Mouse (Mus musculus) layer of hippocampus, postnatal 10 days (tissue): Measurements from ENCODE around the gene Ccdc136. TPM values are rescaled to one million over a fixed set of nuclear protein-coding genes. Genes with fewer than 3 reads are reported as not detected.
A peak's percentile ranks its signal among the peaks of the same experiment; 100 is the strongest.

Experiments
- DNase-seq, 2 experiments: peaks; one replicate each; pipeline ENCODE4 v3.0.0; 2021; ENCODE audit warnings: low spot score in 2 of 2
- total RNA-seq, 2 experiments: library from RNA; stranded (reverse); gene quantifications; 2 replicates each; pipeline ENCODE4 v1.2.3; 2021

Ccdc136 gene
- total RNA-seq, 2 experiments from 2014 or later: 60.7 to 66.7 TPM

DNA sequence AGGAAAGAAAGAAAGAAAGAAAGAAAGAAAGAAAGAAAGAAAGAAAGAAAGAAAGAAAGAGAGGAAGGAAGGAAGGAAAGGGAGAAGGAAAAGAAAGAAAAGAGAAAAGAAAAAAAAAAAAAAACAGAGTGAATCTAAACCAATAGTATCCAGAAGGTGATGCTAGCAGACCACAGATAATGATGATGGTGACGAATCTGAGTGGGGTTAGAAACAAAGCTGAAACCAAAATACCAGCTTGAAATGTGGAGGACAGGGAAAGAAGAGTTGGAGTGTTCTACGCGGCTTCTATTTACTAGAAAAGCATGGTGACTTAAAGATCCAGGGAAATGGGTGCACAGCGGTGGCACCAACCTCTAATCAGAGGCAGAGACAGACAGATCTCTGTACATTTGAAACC lies 4.3 kb upstream of the Ccdc136 start:
- DNase-seq: no peak

DNA sequence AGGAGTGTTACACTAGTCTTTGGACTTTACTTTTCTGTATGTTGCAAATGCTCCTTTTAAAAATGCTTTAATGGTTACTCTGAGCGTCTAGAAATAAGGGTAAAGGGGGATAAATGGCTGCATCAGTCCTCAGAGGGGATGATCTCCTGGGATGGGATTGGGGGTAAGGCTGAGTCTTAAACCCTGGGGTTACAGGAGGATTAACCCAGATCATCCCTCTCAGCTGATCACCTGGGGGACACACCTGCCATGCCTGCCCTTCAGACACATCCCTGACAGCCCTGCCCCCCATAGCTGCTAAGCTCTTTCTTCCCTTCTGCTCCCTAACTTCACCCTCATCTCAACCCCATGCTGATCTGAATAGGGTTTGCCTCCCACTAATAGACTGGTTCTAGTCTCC lies 1.8 kb upstream of the Ccdc136 start:
- DNase-seq: no peak

DNA sequence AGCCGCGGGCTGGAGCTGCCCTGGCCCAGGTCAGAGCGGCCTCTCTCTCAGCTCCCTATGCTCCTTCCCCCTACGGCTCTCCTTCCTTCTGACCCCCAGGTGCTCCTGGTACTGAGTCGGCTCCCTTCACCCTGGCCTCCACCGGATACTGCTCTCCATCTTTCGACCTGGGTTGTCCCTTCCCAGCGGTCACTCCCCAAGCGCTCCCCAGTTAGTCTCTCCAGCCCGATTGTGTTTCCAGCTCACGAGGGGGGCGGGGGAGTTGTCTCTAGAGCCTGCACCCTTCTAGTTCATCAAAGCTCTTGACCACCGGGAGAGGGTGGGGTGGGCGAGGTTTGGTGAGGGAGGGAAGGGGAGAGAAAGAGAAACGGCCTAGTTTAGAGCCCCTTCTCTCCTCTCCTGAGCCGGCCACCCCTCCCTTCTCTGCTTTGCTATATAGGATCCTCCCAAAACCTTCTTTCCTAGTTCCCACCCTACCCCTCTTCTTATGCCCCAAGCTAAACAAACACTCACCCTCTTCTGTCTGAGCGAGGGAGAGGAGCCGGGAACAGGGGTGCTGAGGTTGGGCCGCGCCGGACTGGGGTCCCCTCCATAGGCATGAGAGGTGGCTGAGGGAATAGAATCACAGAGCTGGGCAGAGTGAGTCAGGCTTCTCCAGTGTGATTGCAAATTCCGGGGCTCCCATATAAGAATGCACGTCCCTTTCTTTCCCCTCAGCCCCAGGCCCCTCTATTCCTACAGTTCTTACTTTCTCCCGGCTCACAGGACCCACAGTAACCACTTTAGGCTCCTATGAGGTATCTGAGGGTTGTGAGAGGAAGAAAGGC lies 818 bp downstream of the Ccdc136 start:
- peak; percentile 29 to 38 for DNase-seq

DNA sequence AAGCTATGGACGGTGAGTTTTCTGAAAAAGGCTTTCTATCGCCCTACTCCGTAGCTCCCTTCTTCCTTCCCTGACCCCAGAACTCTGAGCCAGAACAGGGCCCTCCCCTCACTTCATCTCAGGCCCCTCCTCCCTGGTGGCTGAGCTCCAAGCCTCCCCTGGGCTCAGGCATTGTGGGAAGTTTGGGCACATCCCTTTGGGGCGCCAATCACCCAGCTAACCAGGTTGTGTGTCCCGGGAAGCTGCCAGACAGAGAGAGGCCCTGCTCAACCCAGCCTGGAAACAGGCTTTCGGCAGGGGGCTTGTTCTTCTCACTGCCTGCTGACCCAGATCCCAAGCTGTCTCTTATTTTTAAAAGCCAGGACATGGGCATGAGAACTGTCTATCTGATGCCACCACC lies 1.5 kb downstream of the Ccdc136 start:
- peak; percentile 62 to 73 for DNase-seq

DNA sequence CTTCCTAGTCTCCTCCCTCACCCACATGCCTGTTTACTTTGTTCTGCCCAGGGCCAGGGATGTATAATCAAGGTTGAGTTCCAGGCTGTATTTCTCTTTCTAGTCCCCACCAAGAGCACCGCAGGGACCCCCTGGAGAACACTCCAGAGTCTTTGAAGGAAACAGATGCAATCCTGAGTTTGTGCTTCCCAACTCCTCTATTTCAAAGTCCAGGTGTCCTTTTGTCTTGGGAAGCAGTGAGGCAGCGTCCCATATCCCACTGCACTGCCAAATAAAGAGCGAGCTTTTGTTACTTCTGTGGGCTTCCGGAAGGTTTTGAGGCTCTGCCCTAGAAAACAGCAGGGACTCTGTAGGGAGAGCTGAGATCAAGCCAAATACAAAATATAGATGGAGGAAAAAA lies 3.7 kb downstream of the Ccdc136 start:
- DNase-seq: no peak

DNA sequence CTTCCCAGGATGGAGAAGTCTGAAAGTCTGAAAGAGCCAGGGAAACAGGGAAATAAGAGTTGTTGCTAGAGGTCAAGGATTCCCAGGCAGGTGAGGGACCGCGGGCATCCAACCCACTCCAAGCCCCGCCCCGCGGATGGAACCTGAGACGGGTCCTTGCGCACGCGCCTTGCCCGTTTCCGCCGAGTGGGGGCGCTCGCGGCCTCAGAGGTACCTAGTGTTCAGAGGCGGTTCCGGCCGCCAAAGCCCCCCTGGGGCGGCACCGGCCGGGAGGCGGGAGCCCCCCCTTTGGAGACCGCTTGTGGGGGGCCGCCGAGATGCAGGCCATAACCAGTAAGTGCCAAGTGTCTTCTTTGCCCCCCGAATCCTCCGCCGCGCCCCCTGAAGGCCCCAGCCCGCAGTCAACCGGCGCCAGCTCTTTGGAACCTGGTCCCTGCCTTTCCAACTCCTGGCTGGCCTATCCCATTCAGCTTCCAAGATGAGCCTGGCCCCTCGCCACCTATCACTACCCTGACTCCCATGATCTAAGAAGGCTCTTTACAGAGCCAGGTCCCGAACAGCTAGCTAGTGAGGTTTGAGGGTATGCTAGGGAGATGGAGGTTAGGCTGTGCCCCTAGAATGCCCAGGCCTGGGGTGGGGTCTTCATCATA lies 6.7 kb downstream of the Ccdc136 start:
- peak; percentile 25 to 52 for DNase-seq

DNA sequence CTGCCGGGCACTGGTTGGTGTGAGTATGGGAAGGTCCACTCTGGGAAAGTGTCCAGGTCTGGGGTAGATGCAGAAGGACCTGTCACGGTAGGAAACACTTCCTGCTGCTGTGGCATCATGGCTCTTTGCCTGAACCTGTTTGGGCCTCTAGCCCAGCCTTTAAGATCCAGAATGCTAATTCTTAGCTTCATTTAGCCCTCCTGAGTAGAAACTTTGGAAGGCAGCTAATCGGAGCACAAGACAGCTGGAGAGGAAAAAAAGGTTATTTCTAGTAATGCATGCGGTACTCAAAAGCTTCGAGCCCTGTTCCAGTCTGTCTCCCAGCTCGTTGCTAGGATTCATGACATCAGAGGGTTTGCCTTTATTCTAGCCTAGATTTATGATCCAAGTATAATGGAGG lies 10.3 kb downstream of the Ccdc136 start:
- DNase-seq: peak in 1 of 2 experiments; percentile 11

DNA sequence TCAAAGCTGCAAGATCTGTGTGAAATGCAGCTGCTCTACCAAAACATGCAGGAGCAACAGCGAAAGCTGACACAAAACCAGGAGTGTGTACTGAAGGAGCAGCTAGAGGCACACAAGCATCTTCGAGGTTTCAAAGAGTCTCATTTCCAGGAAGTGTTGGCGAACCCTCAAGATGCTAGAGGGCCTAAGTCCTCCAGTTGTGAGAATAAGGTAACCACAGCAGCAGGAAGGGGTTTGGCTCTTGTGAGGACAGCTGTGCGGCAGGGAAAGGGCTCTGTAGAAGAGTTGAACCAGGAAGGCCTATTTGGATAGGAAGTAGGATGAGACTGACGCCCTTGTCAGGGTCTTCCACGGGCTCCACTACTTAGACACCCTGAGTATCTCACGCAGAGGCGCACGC lies 19.3 kb downstream of the Ccdc136 start:
- DNase-seq: no peak

DNA sequence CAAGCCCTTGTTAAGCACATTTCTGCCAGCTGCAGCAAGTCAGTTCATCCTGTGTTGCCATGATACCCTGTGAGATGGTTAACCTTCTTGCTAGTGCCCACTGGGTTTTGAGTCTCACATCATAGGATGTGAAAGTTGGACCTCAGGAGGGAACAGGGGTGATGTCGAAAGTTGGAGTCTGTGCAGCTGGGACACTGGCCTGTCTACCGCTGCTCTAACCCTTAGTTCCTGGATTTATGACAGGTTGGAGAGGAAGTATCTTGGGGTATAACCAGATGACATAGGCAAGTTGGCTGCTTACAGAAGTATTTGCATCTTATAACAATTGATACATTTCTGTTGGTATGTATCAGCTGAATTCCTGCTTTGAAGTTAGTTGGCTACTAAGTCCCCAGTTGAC lies 24.5 kb downstream of the Ccdc136 start:
- no peak for DNase-seq

DNA sequence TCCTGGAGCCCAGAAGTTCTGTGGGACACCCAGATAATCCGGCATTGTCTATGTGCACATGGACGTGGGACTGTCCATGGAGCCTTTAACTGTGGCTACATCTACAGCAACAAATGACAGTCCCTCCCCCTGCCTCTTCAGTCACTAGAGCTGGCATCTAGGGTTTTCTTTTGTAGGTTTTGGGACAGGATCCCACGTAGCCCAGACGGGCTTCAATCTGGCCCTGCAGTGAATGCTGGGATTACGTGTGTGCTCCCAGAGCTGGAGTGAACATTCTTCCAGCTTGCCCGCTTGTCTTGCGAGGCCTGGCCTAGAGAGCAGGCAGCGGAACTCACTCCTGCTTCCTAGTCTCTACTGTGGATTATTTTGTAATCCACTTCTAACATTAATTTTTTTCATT lies 29.0 kb downstream of the Ccdc136 start:
- DNase-seq: no peak

DNA sequence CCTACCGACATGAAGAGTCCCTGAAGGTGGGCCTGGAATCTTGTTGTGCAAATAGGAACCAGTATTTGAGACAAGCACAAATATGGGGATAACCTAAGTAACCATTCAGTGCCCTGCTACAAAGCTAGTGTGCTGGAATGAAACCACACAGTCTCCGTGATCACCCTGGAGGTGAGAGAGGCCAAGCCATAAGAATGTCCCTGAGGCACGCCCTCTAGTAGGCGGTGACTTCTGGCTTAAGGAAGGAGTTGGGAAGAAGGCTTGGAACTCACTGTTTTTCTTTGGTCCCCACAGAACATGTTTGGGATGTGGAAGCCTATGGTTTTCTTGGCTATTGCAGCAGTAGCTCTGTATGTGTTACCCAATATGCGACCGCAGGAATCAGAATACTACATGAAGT lies 30.2 kb downstream of the Ccdc136 start:
- no peak for DNase-seq

DNA sequence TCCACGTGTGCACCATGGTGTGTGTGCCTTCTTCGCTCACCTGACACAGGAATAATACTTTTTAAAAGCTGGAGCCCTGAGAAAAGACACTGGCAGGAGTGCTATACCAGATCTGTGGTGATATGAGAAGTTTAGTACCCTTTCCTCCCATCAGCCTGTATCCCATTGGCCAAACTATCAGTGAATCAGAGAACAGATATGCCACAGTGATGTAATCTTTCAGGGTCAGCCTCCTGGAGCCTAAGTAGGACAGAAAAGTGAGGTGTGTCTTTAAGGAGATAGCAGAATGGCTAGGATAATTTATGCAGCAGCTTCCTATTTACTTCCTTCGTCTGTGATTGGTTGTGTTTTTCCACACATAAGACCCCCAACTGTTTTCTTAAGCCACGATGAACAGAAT lies 32.1 kb downstream of the Ccdc136 start:
- DNase-seq: no peak

DNA sequence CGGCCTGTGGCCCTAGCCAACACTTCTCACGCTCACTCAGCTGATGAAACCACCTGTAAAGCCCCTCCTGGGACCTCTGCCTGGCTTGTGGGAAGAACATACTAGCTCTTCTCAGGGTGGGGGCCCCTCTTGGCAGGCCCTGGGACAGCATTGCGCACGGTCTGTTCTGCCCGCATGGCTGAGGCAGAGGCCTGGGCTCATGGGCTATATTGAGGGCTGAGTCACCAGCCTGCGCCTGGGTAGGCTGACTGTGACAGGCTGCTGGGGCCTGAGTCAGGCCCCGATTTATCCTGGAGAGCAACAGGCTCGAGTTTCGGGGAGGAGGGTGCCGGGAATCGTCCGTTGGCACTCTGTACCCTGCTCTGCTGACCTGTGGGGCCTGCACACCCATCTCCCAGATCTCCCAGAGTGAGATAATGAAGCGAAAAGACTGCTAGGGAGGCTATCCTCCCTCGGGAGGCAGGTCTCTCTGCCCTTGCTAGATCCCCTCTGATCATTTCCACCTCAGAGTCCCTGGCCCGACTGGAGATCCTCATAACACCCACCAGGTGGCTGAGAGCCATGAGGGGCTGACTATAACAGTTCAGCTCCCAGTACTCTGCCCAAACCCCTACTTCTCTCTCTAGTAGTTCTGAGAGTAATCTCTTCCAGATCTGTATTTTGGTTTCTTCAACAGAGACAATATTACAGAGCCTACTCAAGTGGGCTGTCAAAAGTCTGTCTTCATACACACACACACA lies 34.7 kb downstream of the Ccdc136 start:
- DNase-seq: no peak

DNA sequence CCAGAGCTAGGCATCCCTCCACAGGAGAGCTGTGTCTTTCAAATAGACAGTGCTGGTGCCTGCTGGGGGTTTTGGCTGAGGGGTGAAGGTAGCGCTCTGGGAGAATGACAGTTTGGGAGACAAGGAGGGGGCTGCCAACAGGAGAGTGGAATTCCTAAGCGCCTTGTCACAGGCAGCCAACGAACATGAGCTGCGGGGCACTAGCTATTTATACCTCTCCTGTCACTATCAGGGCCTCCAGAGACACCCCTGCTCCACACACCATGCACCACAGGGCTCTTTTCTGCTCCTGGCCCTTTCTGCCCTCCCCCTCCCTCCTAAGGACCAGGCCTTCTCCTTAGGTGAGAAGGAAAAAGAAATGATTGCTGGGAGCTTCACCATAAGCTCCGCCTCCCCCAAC lies 35.4 kb downstream of the Ccdc136 start:
- DNase-seq: no peak

DNA sequence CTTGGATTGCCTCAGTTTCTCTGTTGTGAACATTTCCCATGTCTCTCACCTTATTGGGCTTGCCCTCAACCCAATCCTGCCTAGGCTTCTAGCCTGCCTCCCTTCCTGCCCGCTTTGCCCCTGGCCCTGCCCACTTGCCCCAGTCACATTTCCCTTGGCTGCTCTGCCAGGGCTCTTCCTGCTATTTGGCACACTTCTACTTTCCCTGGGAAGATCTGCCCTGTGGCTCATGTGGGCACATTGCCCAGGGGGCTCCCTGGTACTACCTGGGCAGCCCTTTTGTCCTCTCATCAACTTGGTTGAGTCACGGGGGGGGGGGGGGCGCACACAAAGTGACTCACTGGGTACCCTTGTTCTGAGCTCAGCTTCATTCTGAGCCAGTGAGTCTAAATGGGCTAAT lies 36.0 kb downstream of the Ccdc136 start:
- DNase-seq: no peak

DNA sequence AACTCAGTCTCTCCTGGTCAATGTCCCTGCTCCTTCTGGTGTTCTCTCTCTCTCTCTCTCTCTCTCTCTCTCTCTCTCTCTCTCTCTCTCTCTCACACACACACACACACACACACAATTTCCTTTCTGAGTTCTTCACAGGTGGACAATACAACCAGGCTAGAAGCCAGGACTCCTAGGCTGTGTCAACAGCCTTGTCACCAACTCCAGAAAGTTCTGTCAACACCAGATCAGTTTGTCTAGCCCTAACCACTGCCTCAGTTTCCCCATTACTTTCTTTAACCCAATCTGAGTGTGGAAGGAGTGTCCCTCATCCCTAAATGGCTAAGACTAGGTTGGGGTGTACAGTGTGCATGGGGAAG lies 36.5 kb downstream of the Ccdc136 start:
- DNase-seq: no peak

DNA sequence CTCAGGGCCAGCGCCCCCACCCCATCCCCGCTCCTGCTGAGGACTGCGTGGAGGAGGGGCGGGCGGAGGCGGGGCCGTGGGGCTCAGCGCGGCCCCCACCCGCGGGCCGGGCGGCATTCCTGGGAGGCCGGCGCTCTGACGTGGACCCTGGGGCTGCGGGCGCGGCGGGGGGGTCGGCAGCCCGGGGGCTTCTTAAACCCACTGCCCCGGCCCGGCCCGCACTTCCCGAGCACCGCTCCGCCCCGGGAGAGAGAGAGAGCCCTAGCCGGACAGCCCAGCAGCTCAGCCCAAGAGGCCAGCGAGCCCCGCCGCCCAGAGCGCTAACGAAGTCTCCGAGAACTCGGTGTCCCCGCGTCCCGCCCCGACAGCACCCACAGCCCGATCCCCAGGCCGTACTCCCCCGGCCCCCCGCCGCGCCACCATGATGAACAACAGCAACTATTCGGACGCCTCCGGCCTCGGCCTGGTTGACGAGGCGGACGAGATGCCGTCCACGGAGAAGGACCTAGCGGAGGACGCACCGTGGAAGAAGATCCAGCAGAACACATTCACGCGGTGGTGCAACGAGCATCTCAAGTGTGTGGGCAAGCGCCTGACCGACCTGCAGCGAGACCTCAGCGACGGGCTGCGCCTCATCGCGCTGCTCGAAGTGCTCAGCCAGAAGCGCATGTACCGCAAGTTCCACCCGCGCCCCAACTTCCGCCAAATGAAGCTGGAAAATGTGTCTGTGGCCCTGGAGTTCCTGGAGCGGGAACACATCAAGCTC lies 37.1 kb downstream of the Ccdc136 start, which contains the start of gene Flnc:
Gene Flnc, plus strand, starts transcription at position 219 of the 766 bp plus-strand sequence.
- DNase-seq: no peak

DNA sequence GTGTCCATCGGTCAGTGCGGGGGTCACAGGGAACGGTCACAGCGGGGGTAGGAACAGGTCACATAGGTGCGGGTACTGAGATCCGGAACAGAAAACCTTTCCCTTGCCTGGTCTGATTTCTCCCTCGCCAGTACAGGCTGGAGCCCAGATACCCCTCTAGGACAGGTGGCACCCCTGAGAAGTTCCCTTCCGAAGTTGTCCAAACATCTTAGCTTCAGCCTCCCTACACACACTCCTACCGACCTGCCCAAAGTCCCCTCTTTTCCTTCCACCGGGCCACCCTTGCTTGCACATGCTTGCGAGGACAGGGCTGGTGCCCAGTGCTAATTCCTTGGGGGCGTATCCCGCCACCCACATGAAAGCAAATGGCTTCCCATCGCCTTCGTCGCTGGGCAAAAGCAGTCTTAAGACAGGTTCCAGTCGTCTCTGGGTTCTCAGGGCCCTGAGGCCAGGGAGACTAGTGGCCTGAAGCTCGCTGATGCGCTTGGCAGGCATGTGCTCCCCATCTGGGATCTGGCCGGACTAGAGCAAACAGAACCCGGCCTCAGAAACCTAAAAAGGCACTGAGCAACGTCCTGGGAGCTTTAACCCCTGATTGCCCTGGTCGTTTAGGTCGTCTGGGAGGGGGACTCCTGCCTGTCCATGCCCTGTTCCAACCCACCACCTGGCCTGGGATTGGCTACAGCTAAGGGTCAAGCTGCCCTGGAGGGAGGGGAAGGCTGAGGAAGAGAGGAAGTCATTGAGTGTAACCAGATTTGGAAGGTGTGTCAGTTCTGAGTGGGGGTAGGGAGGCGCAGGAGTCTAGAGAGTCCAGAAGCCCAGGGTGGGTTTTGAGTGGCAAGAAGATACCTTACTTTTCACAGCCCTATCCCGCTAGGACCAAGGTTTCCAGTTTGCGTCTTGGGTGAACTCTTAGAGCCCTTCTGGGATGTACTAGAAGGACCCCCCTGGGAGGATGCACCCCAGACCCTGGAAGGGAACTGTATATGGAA lies 38.0 kb downstream of the Ccdc136 start:
- no peak for DNase-seq

DNA sequence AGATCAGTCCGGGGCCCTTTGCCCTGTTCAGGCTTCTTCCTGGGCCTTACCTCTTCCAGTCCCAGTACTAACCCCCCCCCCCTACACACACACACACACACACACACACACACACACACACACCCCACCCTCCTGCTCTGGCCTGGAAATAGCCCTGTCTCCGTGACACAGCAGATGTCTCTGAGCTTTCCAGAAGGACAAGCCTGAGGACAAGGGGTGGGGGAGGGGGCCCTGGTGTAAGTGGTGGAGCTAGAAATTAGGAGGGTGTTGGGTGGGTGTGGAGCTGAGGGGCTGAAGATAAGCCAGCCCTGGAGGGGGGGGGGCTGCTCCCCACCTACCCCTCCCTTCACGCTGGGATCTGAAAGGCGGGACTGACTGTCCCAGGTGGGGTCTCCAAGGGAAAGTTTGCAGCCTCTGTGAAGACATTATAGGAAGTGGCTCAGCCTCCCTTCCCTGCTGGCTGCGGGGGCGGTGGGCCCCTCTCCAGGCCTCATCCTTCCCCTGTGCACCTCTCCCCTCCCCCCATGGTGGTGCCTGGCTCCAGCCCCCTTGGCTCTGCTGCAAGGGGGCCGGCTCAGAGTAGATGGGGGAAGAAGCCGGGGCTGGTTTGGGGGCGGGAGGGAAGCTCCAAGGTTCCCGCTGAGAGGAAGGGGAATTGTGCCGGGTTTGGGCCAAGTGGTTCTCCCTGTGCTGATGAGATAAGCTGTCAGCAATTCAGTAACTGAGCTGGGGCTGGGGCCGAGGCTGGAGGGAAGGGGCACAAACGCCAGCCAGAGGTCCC lies 39.0 kb downstream of the Ccdc136 start:
- no peak for DNase-seq
